Mouse (Mus musculus): ENCODE results near the gene Ldb2. TPM values are rescaled to one million over a fixed set of nuclear protein-coding genes. Genes with fewer than 3 reads are reported as not detected.

Ldb2 gene
- total RNA-seq, 2 experiments from 2014 or later: 3.6 to 5.4 TPM

GRCm38 (mm10) chr5:44719872-44720271 is 79.6 kb downstream of the Ldb2 start:
- DNase-seq: no peak

- DNase-seq: no peak
Measured at GRCm38 (mm10) chr5:44714508-44714907, 85.0 kb downstream of the Ldb2 start.

- DNase-seq: no peak
Measured at GRCm38 (mm10) chr5:44713181-44713789, 86.2 kb downstream of the Ldb2 start.

- DNase-seq: peak; percentile 35
Measured at GRCm38 (mm10) chr5:44711211-44711610, 88.3 kb downstream of the Ldb2 start.

GRCm38 (mm10) chr5:44710132-44710871 is 89.2 kb downstream of the Ldb2 start:
- DNase-seq: no peak

- no peak for DNase-seq
Measured at GRCm38 (mm10) chr5:44709276-44709675, 90.2 kb downstream of the Ldb2 start.

- no peak for DNase-seq
Measured at GRCm38 (mm10) chr5:44707946-44708345, 91.5 kb downstream of the Ldb2 start.

GRCm38 (mm10) chr5:44706997-44707698 is 92.3 kb downstream of the Ldb2 start:
- no peak for DNase-seq

- DNase-seq: no peak
Measured at GRCm38 (mm10) chr5:44697993-44698392, 101.5 kb downstream of the Ldb2 start.

- DNase-seq: no peak
Measured at GRCm38 (mm10) chr5:44696548-44696947, 102.9 kb downstream of the Ldb2 start.

- DNase-seq: no peak
Measured at GRCm38 (mm10) chr5:44693674-44694073, 105.8 kb downstream of the Ldb2 start.

- DNase-seq: no peak
Measured at GRCm38 (mm10) chr5:44686344-44686743, 113.1 kb downstream of the Ldb2 start.

- DNase-seq: no peak
Measured at GRCm38 (mm10) chr5:44681054-44681638, 118.3 kb downstream of the Ldb2 start.

GRCm38 (mm10) chr5:44677814-44678213 is 121.7 kb downstream of the Ldb2 start:
- no peak for DNase-seq

- no peak for DNase-seq
Measured at GRCm38 (mm10) chr5:44676145-44676754, 123.2 kb downstream of the Ldb2 start.

GRCm38 (mm10) chr5:44670336-44670735 is 129.1 kb downstream of the Ldb2 start:
- DNase-seq: peak; percentile 13

GRCm38 (mm10) chr5:44667907-44668306 is 131.6 kb downstream of the Ldb2 start:
- DNase-seq: no peak

- no peak for DNase-seq
Measured at GRCm38 (mm10) chr5:44667383-44667782, 132.1 kb downstream of the Ldb2 start.

- no peak for DNase-seq
Measured at GRCm38 (mm10) chr5:44659651-44660050, 139.8 kb downstream of the Ldb2 start.

- no peak for DNase-seq
Measured at GRCm38 (mm10) chr5:44656707-44657106, 142.8 kb downstream of the Ldb2 start.

GRCm38 (mm10) chr5:44654403-44654802 is 145.1 kb downstream of the Ldb2 start:
- DNase-seq: no peak

GRCm38 (mm10) chr5:44646842-44647190 is 152.7 kb downstream of the Ldb2 start:
- DNase-seq: no peak

All from gastrocnemius, postnatal 25 days (tissue).